Mouse (Mus musculus) neural tube, embryonic 13.5 days (tissue): ENCODE measurements around the gene Usp3. TPM values are rescaled to one million over a fixed set of nuclear protein-coding genes. Genes with fewer than 3 reads are reported as not detected.

Source experiments
- ATAC-seq: fragments of 200-750 bp; cut with Nextera tagmentation; 2 replicates; pipeline ENCODE4 v1.8.0; 2017; ENCODE audit warnings: low read depth, mild to moderate bottlenecking, moderate TSS enrichment, moderate library complexity
- H3K27ac ChIP-seq: fragments of 300-500 bp; sonication (generic); replicated peaks from 2 replicates; pipeline ENCODE4 v1.5.1; 2015; ENCODE audit warnings: moderate library complexity, mild to moderate bottlenecking, inconsistent platforms
- H3K27me3 ChIP-seq: fragments of 300-500 bp; sonication (generic); 2 replicates; pipeline ENCODE4 v1.6.1; 2015; ENCODE audit warnings: mild to moderate bottlenecking, inconsistent platforms
- H3K36me3 ChIP-seq: fragments of 300-500 bp; sonication (generic); 2 replicates; pipeline ENCODE4 v1.6.1; 2015; ENCODE audit warnings: mild to moderate bottlenecking, inconsistent platforms
- H3K4me1 ChIP-seq: fragments of 300-500 bp; sonication (generic); replicated peaks from 2 replicates; pipeline ENCODE4 v1.6.1; 2015; ENCODE audit warnings: inconsistent platforms
- H3K4me2 ChIP-seq: fragments of 300-500 bp; sonication (generic); 2 replicates; pipeline ENCODE4 v1.6.1; 2015; ENCODE audit warnings: inconsistent platforms, mild to moderate bottlenecking, moderate library complexity
- H3K4me3 ChIP-seq: fragments of 300-500 bp; sonication (generic); 2 replicates; pipeline ENCODE4 v1.5.1; 2015; ENCODE audit warnings: mild to moderate bottlenecking, inconsistent platforms
- H3K9ac ChIP-seq: fragments of 300-500 bp; sonication (generic); 2 replicates; pipeline ENCODE4 v1.6.1; 2015; ENCODE audit warnings: moderate library complexity, mild to moderate bottlenecking, inconsistent platforms
- H3K9me3 ChIP-seq: fragments of 300-500 bp; sonication (generic); 2 replicates; pipeline ENCODE4 v1.6.1; 2016; ENCODE audit warnings: inconsistent platforms
- WGBS: fragments of 180-500 bp; shearing (Covaris S2); methylation state at CpG from one replicate; pipeline ENCODE4 v1.1.7; 2015; 5-methylcytosine and 5-hydroxymethylcytosine counted together
- polyA plus RNA-seq: library from polyadenylated mRNA; unstranded; fragments of >200 nt; fragmentation: Nextera tagmentation; extraction: Ambion mirVana; gene quantifications from 2 replicates; pipeline ENCODE4 v1.2.1, GENCODE M21; 2015

Gene Usp3
- polyA plus RNA-seq, 1 experiment from 2014 or later, result 74.7 TPM

DNA sequence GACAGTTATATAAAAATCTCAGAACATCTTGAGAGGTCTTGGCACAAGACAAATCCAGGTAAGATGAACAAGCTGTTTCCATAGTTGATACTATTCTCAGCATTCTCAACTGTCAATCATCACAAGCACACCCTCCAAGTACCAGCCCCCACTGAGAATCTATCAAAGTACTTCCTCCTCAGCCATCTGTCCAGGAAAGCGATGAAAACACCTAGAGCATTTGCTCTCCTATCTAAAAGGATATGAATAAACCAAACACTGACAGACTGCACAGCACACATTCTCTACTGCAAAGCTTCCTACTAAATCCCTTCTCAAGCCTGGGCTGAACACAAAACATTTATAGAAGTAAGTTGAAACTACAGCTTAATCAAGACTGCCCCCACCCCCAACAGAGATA is 6.4 kb downstream of the Usp3 start:
- Histone ChIP-seq H3K4me1 (peaks cover 42% of the 10 kb centered on the region), H3K9me3 (no peaks in the 10 kb centered on the region), H3K9ac (no peak overlapping the region), H3K36me3 (no peaks in the 10 kb centered on the region), H3K4me2 (no peak overlapping the region), H3K27ac (no peak overlapping the region), H3K4me3 (no peak overlapping the region), H3K27me3 (no peaks in the 10 kb centered on the region)
- ATAC-seq, result no peak
- WGBS, result 60% methylated on average over 1 of the region's 1 CpGs

- no peaks in the 10 kb centered on the region for H3K36me3 ChIP-seq
- no peak overlapping the region for H3K9ac ChIP-seq
- H3K27ac ChIP-seq, result no peak overlapping the region
- H3K27me3 ChIP-seq, result no peaks in the 10 kb centered on the region
- 92% methylated on average over 1 of the region's 1 CpGs for WGBS
- H3K4me3 ChIP-seq, result no peak overlapping the region
- no peak overlapping the region for H3K4me2 ChIP-seq
- H3K9me3 ChIP-seq, result no peaks in the 10 kb centered on the region
- no peak for ATAC-seq
- peaks cover 29% of the 10 kb centered on the region for H3K4me1 ChIP-seq
Observed at GRCm38 (mm10) chr9:66585191-66585590, 7.8 kb downstream of the Usp3 start.

DNA sequence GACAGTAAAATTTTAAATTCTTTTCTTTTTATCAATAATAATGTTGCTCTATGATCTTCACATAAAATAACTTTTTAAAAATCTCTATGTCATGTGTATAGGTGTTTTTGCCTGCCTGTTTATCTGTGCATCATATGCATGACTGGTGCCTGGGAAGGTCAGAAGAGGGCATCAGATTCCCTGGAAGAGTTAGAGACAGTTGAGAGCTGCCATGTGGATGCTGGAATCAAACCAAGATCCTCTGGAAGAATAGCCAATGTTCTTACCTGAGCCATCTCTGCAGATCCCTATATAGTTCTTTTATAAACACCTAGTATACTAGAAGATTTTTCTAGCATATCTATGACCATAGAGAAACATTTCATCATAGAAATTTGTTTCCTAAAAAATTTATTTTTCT is 8.8 kb downstream of the Usp3 start:
- no peak overlapping the region for H3K4me3 ChIP-seq
- no peak for ATAC-seq
- no peaks in the 10 kb centered on the region for H3K27me3 ChIP-seq
- H3K9ac ChIP-seq, result no peak overlapping the region
- H3K9me3 ChIP-seq, result no peaks in the 10 kb centered on the region
- peaks cover 21% of the 10 kb centered on the region for H3K4me1 ChIP-seq
- H3K36me3 ChIP-seq, result no peaks in the 10 kb centered on the region
- no peak overlapping the region for H3K27ac ChIP-seq
- H3K4me2 ChIP-seq, result no peak overlapping the region

GRCm38 (mm10) chr9:66583244-66583643 is 9.7 kb downstream of the Usp3 start:
- H3K4me2 ChIP-seq, result no peak overlapping the region

GRCm38 (mm10) chr9:66581694-66582093 is 11.2 kb downstream of the Usp3 start:
- Histone ChIP-seq H3K4me3 (no peak overlapping the region), H3K4me2 (no peak overlapping the region), H3K9me3 (no peaks in the 10 kb centered on the region), H3K36me3 (no peaks in the 10 kb centered on the region), H3K27ac (no peak overlapping the region), H3K9ac (no peak overlapping the region), H3K27me3 (no peaks in the 10 kb centered on the region), H3K4me1 (peaks cover 7% of the 10 kb centered on the region)
- 87% methylated on average over 3 of the region's 3 CpGs for WGBS
- ATAC-seq, result no peak

More at GRCm38 (mm10) chr9:66583244-66583643, 9.7 kb downstream of the Usp3 start:
- WGBS, result 94% methylated on average over 1 of the region's 1 CpGs
- ATAC-seq, result no peak
- H3K36me3 ChIP-seq, result no peaks in the 10 kb centered on the region
- no peaks in the 10 kb centered on the region for H3K27me3 ChIP-seq
- no peak overlapping the region for H3K4me3 ChIP-seq
- H3K27ac ChIP-seq, result no peak overlapping the region
- H3K9ac ChIP-seq, result no peak overlapping the region
- no peaks in the 10 kb centered on the region for H3K9me3 ChIP-seq
- peaks cover 12% of the 10 kb centered on the region for H3K4me1 ChIP-seq

DNA sequence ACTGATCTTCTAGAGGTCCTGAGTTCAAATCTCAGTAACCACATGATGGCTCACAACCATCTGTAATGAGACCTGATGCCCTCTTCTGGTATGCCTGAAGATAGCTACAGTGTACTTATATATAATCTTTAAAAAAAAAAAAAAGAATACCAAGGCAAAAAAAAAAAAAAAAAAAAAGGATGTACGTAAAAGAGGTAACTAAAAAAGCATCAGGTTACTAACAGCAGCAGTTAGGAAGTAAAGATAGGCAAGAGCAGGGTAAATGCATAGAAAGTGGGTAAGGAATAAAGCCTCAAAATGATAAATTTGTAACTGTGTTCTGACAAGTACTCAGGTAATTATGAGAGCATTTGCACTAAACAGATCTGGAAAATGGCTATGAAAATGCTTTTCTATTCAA is 12.2 kb downstream of the Usp3 start:
- Histone ChIP-seq H3K4me2 (no peak overlapping the region), H3K27ac (no peak overlapping the region), H3K9me3 (no peaks in the 10 kb centered on the region), H3K9ac (no peak overlapping the region), H3K27me3 (no peaks in the 10 kb centered on the region), H3K4me3 (no peak overlapping the region), H3K4me1 (peaks cover 9% of the 10 kb centered on the region), H3K36me3 (no peaks in the 10 kb centered on the region)
- WGBS, result 93% methylated on average over 1 of the region's 1 CpGs
- no peak for ATAC-seq

DNA sequence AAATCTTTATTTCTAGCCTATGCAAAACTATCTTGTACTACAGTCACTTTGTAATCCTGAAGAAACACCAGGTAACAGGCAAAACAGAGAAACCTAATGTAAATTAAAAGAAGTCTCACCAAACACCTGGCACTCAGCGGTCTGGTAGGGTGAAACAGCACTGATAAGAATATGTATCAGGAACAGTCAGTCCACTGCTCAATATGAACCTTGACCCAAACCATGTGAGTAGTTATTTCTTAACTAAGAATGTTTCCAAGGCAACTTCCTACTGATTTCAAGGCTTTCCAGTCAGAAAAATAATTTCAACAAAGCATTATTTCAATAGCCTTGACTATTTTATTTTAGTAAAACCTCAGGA is 17.1 kb downstream of the Usp3 start:
- no peak overlapping the region for H3K4me2 ChIP-seq
- 98% methylated on average over 1 of the region's 1 CpGs for WGBS
- H3K4me1 ChIP-seq, result peaks cover 9% of the 10 kb centered on the region
- no peak overlapping the region for H3K27ac ChIP-seq
- H3K36me3 ChIP-seq, result no peaks in the 10 kb centered on the region
- no peak for ATAC-seq
- no peaks in the 10 kb centered on the region for H3K27me3 ChIP-seq
- H3K9me3 ChIP-seq, result no peaks in the 10 kb centered on the region
- H3K4me3 ChIP-seq, result no peak overlapping the region
- H3K9ac ChIP-seq, result no peak overlapping the region

- Histone ChIP-seq H3K27me3 (no peaks in the 10 kb centered on the region), H3K36me3 (no peaks in the 10 kb centered on the region), H3K9ac (no peak overlapping the region), H3K4me3 (no peak overlapping the region), H3K27ac (no peak overlapping the region), H3K9me3 (no peaks in the 10 kb centered on the region), H3K4me2 (no peak overlapping the region), H3K4me1 (peaks cover 9% of the 10 kb centered on the region)
- ATAC-seq, result no peak
- 85% methylated on average over 1 of the region's 1 CpGs for WGBS
Observed at GRCm38 (mm10) chr9:66575041-66575877, 17.7 kb downstream of the Usp3 start.

DNA sequence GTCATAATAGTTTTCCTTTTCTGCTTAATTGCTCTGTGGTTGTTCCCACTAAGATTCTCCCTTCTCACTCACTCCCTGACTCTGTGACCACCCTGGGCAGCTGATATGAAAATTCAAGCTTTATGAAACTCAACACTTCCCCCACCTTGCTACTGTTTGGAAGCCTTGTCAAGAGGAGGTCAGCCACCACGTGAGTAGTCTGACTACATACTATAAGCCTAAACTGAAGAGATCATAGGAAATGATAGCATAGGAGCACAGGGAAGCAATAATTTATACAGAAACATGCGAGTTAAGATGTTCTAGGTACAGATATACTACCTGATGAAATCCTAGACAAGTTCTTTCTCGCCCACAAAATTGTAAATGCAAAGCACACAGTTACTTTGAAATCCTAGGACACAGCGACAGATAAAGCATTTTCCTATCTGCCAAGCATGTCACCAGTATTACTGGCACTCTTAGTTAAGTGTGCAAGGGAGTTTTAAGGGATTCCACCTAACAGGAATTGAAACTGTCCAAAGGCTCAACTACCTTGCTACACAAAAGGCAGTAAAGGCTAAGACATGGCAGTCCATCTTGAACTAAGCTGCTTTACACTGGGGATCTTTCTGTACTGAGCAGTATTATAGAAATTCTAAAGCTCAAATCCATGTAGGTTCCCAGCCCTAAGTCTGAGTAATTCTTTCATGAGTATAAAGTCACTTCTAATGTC is 20.8 kb downstream of the Usp3 start:
- no peak for ATAC-seq
- Histone ChIP-seq H3K27ac (no peak overlapping the region), H3K27me3 (no peaks in the 10 kb centered on the region), H3K4me3 (no peak overlapping the region), H3K36me3 (no peaks in the 10 kb centered on the region), H3K4me1 (peaks cover 11% of the 10 kb centered on the region), H3K9me3 (no peaks in the 10 kb centered on the region), H3K4me2 (no peak overlapping the region), H3K9ac (no peak overlapping the region)
- WGBS, result 77% methylated on average over 4 of the region's 4 CpGs

DNA sequence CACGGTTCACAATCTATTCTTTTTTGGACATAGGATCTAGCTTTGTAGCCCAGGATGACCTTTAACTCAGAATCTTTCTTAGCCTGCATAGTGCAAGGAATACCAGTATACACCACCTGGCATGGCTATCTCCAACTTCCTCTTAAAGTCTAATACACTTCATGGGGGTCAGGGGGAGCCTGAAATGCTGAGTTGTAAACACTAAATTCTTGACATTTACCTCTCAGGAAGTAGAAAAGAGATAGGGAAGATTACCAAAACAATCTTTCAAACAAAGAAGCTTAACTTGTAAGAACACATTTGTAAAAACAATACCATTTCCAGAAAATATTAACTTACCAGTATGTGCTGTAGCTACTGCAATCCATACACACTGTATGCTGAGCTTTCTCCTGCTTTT is 30.7 kb downstream of the Usp3 start:
- Histone ChIP-seq H3K9ac (no peak overlapping the region), H3K27me3 (no peaks in the 10 kb centered on the region), H3K4me1 (peaks cover 20% of the 10 kb centered on the region), H3K4me2 (no peak overlapping the region), H3K27ac (no peak overlapping the region), H3K9me3 (no peaks in the 10 kb centered on the region), H3K36me3 (no peaks in the 10 kb centered on the region), H3K4me3 (no peak overlapping the region)
- 87% methylated on average over 1 of the region's 1 CpGs for WGBS
- no peak for ATAC-seq

DNA sequence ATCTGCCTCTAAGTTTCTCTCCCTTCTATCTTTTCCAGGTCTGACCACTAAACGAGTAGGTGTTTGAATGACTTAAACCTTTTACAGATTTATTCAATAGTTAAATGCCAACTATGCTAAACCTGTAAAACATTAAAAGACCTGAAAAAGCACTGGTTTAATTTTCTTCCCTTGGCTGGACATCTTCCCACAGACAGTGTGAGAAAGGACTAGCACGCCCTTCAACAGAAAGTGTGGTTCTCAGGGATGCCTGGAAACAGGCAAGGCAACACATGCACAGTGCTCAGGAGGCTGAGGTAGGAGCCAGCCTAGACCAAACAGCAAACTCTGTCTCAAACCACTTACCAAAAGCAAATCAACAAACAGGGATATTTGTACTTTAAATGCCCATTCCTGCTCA is 31.4 kb downstream of the Usp3 start:
- Histone ChIP-seq H3K4me3 (no peak overlapping the region), H3K27ac (no peak overlapping the region), H3K9ac (no peak overlapping the region), H3K4me2 (no peak overlapping the region), H3K27me3 (no peaks in the 10 kb centered on the region), H3K9me3 (no peaks in the 10 kb centered on the region), H3K4me1 (peaks cover 20% of the 10 kb centered on the region), H3K36me3 (no peaks in the 10 kb centered on the region)
- 92% methylated on average over 2 of the region's 2 CpGs for WGBS
- no peak for ATAC-seq

- peak overlapping the region; percentile 53 for H3K27ac ChIP-seq
Observed at GRCm38 (mm10) chr9:66560728-66561127, 32.2 kb downstream of the Usp3 start.

More at GRCm38 (mm10) chr9:66560728-66561127, 32.2 kb downstream of the Usp3 start:
- no peaks in the 10 kb centered on the region for H3K27me3 ChIP-seq
- no peak for ATAC-seq
- no peak overlapping the region for H3K4me3 ChIP-seq
- H3K4me2 ChIP-seq, result no peak overlapping the region
- H3K4me1 ChIP-seq, result peaks cover 20% of the 10 kb centered on the region
- H3K9me3 ChIP-seq, result no peaks in the 10 kb centered on the region
- no peaks in the 10 kb centered on the region for H3K36me3 ChIP-seq
- 55% methylated on average over 1 of the region's 1 CpGs for WGBS
- H3K9ac ChIP-seq, result no peak overlapping the region
